Mouse (Mus musculus): Measurements from ENCODE around the gene Fgr.

Gene Fgr

GRCm38 (mm10) chr4:133050837-133051549 lies 77.1 kb downstream of the Fgr start:
- no peak for DNase-seq (ENCODE audit: low spot score in 2 of 2)

DNA sequence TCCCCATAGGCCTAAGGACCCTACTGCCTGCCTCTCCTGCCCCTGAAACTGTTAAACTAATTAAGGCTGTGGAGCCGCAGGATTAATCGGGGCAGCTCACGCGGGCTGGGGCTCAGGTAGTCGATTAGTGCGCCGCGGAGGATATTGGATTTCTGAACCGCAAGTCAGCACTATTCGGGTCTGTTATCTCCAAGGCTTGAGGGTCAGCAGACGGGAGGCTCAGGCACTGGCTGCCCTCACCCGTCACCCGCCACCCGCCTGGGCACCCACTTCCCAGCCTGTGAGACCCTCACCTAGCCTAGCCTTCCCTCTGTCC lies 77.6 kb downstream of the Fgr start:
- no peak for DNase-seq (ENCODE audit: low spot score in 2 of 2)

Data from left cerebral cortex, adult 9 months (tissue).